Mouse (Mus musculus) splenic B cell, adult 2 months (primary cell): ENCODE measurements at regions not wholly inside any gene's neighbourhood (a gene's known extent, or its start where the extent isn't known, plus 50 kb on each side); places are given as distances from the start of the nearest gene placed in this dataset.

ENCODE experiments used
- DNase-seq: peaks from one replicate; pipeline ENCODE4 v3.0.0-alpha.2; 2011; ENCODE audit warnings: low read depth, low spot score
- H3K27me3 ChIP-seq: 2 replicates; pipeline ENCODE4 v1.6.1; 2012; ENCODE audit warnings: mild to moderate bottlenecking, low read length, moderate library complexity, mixed read lengths; ENCODE audit not compliant: control insufficient read depth, poor library complexity, insufficient read depth, severe bottlenecking
- H3K36me3 ChIP-seq: 2 replicates; pipeline ENCODE4 v1.6.1; 2012; ENCODE audit warnings: mild to moderate bottlenecking, low read length, moderate library complexity, mixed read lengths; ENCODE audit not compliant: control insufficient read depth, poor library complexity, insufficient read depth, severe bottlenecking

GRCm38 (mm10) chrX:108929494-108929893 is 83.7 kb downstream of the Hmgn5 start:
- Histone ChIP-seq H3K36me3 (no peaks in the 10 kb centered on the region), H3K27me3 (no peaks in the 10 kb centered on the region)
- peak; percentile 5 for DNase-seq
